Mouse (Mus musculus): ENCODE results near the gene Trabd2b.

Trabd2b gene

DNA sequence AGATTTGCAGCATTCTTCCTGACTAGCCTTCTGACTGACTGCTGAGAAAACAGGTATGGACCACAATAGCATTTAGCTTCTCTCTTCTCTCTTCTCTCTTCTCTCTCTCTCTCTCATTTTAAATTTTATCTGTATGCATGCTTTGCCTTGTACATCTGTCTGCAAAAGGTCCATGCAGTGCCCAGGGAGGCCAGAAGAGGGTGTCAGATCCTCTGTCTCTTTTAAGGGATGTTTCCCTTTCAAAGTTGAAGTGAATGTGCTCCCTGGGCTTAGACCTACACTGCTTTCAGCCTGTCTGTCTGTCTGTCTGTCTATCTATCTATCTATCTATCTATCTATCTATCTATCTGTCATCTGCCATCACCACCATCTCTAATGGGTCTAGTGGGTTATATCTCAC is 8.9 kb upstream of the Trabd2b start:
- no peak for DNase-seq (ENCODE audit: low read depth, low spot score)

DNA sequence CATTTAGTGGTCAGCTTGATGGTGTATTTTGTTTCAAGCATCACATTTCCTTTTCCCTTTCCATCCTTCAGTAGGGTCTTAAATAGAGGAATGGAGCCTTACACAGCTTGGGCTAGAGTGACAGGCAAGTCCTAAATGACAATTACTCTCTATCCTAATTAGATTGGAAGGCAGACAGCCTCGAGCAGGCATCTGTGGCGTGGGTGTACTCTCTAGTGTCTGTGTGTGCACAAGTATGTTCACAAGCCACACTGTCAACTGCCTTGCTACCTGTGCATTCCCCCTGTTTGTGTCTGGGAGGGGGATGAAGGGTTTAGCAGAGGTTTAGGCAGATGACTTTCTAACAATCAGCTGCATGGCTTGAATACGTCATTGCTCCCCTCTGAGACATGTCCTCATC is 6.7 kb upstream of the Trabd2b start:
- no peak for DNase-seq (ENCODE audit: low read depth, low spot score)

DNA sequence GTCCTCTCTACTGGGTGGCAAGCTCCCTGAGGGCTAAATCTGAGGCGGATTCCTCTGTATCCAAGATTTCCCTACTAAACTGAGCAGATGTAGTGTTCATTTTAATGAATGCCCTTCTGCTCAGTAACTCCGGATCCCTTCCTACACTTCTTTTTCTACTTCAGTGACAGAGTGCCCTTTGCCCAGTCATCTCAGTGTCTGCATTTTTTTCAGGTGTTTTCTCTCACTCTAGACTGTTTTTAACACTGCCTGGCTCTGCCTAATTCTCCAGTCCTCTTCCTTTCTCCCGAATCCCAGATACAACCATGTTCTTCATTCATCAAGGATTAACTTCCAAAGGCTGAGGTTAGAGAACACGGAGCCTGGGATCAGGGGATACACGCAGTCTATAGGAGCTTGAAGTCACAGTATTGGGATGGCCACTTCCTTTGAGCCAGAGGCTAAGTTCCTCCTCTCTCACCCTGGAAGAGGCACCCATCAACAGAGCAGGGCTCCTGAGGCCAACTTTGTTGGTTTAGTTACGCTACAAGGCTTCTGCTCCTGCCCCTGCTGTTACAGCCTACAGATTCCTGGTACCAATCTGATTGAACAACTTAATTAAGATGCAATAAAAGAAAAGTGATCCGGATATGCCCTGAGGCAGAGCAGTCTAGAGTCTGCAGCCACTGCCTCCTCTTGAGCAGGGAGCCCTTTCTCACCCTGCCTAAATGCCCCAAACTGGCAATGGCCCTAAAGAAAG is 4.4 kb upstream of the Trabd2b start:
- DNase-seq (ENCODE audit: low read depth, low spot score): no peak

DNA sequence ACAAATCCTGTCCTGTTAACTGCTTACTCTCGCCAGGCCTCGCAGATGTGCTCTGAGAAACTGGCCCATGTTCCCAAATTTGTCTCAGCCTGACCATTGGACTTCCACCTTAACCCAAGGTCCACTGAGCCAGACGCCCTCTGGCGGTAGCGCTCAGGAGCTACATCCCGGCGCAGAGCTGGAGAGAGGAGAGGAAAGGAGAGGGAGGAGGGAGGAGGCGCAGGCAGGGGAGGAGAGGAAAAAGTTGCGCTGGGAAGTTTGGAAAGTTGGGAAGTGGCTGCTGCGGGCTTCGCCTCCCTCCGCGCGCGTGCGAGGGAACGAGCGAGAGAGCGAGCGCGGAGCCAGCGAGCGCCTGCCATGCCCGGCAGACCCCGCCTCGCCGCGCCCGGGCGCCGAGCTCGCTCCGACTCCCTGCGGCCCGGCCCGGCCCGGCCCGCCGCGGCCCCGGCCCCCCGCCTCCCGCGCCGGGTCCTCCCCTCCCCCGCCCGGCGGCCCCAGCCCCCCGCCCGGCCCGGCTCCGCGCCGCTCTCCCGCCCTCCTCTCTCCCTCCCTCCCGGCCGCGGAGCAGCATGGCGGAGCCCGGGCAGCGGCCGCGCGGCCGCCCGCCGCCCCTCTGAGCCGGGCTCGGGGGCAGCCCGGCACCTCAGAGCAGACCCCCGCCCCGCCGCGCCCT is 706 bp upstream of the Trabd2b start:
- DNase-seq (ENCODE audit: low read depth, low spot score): peak; percentile 56

DNA sequence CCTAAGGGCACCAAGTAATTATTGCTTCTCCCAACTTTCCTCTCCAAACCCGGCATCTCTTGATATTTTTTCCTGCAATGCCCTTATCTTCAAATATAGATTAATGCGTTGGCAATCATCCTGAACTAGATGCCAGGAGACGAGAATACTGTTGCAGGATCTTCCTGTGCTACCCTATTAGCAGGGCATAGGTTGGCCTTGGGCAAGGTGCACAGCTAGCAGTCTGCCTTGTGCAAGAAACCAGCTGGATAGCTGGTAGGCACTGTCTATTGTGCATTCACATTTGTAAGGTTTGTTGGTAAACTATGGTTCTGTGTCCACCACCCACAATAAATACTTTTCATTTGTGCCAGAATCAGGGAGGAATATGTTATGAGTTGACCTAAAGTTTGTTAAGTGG is 992 bp downstream of the Trabd2b start:
- DNase-seq (ENCODE audit: low read depth, low spot score): no peak

DNA sequence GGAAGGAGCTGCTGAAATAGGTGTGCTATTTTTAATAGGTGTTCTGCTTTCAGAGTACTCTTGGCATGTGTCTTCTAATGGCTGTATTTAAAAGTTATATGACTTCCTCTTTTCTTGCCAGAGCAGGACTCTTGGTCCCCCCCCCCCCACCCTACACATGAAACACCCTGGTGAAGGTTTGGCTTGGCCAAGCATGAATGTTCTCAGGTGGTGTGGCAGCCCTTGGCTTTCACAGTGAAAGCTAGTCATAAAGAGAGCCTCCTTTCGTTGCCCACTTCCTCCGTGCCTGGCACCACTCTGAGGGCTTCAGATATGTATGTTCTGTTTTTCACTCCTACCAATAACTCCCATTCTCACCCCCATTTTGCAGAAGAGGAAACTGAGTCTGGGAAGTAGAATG is 1.8 kb downstream of the Trabd2b start:
- DNase-seq (ENCODE audit: low read depth, low spot score): no peak

DNA sequence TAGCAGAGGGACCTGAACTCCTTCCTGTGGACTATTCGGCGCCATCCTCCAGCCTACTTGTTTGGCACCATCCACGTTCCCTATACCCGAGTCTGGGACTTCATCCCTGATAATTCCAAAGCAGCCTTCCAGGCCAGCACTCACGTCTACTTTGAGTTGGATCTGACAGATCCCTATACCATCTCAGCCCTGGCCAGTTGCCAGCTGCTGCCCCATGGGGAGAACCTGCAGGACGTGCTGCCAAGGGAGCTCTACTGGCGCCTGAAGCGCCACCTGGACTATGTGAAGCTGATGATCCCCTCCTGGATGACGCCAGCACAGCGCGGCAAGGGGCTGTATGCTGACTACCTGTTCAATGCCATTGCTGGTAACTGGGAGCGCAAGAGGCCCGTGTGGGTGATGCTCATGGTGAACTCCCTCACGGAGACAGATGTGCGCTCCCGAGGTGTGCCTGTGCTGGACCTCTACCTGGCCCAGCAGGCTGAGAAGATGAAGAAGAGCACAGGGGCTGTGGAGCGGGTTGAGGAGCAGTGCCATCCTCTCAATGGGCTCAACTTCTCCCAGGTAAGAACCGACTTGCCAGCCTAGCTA is 2.5 kb downstream of the Trabd2b start:
- no peak for DNase-seq (ENCODE audit: low read depth, low spot score)

DNA sequence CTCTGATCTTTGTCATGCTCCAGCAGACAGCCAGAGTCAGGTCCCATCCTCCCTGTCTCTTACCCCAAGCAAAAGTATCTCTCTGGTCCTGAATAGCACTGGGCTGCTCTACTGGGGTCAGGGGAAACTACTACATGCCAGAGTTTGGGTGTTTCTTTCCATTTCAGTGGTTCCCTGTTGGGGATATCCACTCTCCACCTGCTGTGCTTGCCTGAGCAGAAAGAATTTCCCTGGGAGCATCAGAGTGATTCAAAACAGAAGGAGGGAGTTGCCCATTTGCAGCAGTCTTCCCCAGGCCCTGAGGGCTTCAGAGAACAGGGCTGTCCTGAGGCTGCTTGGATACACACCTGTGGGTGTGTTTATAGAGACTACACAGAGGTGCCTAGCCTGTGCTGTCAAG is 3.0 kb downstream of the Trabd2b start:
- DNase-seq (ENCODE audit: low read depth, low spot score): no peak

DNA sequence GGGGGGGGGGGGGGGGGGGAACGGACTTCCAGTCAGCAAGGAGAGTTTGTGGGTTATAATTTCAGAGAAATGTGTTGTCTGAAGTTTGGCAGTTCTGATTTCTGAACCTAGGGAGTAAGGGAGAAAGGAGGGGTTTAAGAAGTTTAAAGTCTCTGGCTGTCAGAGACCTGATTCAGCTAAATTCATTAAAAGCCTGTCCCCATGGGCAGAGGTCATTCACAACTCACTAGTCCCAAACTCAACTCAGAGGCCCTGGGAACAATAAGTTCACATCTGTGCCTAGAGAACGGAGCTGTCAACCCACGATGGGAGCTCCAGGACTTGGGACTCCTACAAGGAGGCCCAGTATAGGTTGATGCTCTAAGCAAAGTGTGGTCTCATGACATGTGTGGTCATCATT is 3.5 kb downstream of the Trabd2b start:
- DNase-seq (ENCODE audit: low read depth, low spot score): no peak

DNA sequence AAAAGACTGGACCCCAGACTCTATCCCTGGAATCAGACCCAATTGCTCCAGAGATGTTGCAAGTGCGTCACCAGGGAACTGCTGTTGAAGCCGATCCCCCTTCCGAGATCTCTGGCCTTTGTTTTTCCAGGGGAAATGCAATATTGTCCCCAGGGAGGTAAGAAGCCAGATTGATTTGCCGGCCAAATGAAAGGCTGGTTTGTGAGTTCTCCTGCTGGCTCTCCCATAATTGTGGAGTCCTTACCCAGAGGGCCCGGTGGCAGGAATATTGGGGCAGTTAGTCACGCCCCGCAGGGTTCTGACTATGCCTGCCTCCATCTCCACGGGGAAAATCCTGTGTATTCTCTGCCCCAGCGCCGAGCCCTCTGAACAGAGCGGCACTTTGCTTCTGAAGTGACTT is 3.9 kb downstream of the Trabd2b start:
- DNase-seq (ENCODE audit: low read depth, low spot score): no peak

DNA sequence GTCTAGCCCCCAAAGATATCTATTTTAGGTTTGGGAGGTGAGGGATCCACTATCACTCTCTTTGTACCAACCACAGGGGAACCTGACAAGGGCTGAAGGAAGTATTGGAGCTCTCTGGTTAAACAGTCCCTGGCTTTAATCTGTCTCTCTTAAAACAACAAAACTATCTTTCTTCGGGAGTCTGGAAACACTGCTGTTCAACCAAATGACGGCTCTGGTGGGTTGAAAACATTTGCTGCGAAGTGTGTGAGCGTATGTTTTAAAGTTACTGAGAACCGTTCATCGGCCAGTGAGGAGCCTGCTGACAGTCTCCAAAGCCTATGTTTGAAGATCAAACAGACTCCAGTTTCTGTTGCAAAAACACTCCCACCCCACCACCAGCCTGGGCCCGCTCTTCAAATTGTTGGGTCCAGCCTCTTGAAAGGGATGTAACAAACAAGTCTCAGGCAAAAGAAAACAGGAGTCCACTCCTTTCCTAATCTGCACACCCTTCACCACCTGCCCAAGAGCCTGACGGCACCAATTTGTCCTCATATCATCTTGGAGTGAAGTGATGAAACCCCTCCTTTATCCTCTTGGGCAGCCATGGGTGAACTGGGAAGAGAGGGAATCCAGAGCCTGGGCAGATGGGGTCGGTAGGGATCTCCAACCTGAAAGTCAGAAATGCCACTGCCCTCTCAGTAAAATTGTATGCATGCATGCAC is 4.6 kb downstream of the Trabd2b start:
- DNase-seq (ENCODE audit: low read depth, low spot score): no peak

DNA sequence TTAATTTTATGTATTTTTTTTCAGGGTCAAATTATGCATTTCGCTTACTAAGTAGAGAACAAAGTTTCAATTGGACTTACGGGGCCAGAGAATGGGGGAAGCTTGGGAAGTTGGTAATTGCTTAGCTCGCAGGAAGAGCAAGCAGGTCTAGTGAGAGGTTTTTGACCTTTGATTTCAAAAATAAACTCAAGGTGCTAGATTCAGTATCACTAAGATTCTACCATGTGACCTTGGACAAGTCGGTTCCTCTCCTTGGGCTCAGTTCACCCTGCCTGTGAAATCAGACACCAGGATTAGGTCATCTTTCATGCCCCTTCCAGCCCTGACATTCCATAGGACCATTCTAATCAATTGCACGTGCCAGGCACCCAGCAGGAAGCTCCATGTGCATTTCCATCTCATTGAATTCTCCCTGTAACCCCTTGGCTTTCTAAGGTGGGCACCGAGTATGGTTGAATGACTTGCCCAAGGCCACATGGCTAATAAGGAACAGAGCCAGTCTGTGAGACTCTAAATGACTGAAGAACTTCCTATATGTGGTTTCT is 5.4 kb downstream of the Trabd2b start:
- no peak for DNase-seq (ENCODE audit: low read depth, low spot score)

DNA sequence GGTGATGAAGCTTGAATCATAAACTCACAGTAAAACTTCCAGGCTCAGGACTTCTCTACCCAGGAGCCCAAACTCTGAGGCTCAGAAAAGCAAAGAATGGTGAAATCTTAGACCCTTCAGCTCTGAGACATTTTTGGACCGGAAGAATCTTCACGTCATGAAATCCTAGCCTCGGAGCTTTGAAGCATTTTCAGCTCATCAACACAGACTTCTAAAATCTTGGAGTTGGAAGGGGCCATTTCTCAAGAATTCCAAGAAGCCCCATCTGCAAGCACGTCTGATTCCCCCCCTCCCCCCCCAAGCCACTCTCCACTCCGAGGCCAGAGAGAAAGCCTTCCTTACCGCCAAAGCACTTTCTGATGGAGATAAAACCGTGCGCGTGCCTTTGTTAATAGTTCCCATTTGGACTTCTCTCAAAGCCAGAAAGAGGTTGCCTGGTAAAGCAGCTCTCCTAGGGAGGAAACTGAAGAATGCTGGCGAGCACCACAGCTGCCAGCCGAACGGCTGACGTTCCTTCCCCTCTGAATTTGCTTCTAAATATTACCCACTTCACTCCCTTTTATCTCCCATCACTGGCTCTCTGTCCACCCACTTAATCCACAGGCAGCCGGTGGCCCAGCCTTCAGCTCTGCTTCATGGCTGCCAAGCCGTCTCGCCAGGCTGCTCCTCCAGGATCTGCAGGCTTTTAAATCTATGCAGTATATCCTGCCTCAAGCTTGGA is 9.6 kb downstream of the Trabd2b start:
- no peak for DNase-seq (ENCODE audit: low read depth, low spot score)

DNA sequence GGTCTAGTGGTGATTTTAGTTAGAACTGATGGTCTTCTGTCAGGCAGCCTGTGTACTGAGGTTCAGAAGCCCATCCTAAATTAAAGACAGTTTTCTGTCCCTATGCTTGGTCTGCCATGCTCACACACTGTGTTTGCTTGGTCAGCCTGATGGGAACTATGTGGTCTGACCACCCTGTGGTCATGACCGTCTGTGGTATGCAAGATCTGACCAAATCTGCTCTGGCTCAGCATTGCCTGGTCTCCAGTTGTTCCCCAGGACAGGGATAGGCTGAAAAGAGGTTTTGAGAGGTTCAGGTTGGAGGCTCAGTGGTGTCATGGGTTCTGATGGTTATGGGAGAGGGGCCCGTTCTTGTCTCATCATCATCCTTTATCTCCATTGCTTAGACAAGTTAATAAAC is 13.6 kb downstream of the Trabd2b start:
- no peak for DNase-seq (ENCODE audit: low read depth, low spot score)

DNA sequence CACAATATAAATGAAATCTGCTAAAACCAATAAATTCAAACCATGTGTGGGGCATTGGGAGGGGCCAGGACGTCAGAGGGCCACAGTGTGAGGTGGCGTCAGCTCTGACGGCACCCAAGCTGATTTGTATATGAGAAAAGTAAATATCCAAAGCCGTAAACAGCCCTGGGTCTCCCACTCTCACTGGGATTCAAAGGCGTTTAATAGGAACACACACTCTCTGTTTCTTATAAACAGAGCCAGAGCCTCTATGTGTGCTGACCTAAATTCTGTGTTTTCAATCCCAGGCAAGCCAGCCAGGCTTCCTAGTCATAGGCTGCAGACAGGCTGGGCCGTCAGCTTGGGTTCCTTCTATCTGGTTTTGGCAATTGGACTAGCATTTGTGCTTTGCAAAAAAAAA is 16.6 kb downstream of the Trabd2b start:
- DNase-seq (ENCODE audit: low read depth, low spot score): no peak

DNA sequence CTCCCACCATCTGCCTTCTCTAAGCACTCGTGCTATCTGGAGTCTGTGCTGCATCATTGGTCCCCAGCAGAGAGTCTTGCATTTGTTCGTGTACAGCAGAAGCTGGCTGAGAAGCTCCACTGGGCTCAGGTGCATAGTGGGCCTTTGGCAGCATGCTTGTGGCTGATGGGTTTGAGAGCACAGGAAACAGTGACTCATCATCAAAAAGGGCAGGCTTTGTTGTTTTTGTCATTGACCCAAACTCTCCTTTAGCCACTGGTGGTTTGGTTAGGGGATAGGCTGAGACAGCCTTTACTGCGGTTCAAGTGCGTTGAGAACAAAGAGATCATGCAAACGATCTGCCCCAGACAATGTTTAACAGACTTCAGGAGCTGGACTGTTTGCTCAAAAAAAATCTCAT is 19.3 kb downstream of the Trabd2b start:
- DNase-seq (ENCODE audit: low read depth, low spot score): no peak

DNA sequence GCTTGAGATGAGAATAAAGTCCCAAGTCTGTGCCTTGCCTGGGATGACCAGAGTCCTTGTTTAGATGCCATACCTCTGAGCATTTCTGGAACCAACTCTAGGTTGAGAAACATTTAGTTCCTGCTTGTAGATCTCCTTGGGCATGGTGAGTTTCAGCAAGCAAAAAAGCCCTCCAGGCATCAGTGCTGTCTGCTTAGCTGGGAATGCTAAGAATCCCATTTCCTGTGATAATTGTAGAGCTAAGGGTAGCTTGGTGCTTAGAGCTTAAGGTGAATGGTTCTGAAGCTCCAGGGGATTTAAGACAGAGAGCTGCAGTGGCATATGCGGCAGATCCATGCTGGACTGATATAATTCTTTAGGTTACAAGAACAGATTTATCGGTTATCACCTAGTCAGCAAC is 26.2 kb downstream of the Trabd2b start:
- no peak for DNase-seq (ENCODE audit: low read depth, low spot score)

DNA sequence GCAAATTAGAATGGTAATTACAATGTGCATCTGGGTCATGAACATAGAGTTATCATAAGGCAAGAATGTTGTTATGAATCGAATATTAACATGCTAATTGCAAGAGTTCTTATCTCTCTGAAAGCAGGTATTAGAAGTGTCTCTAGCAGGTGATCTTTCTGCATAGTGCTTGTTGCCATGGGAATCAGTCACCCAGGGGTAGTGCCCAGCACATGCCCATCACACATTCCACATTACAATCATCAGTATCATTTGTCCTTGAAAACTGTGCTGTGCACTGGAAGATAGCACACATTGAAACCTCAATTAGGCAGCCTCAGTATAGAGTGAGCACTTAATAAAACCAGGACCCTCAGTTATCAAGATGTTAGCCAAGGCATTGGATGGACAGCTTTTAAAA is 26.9 kb downstream of the Trabd2b start:
- no peak for DNase-seq (ENCODE audit: low read depth, low spot score)

DNA sequence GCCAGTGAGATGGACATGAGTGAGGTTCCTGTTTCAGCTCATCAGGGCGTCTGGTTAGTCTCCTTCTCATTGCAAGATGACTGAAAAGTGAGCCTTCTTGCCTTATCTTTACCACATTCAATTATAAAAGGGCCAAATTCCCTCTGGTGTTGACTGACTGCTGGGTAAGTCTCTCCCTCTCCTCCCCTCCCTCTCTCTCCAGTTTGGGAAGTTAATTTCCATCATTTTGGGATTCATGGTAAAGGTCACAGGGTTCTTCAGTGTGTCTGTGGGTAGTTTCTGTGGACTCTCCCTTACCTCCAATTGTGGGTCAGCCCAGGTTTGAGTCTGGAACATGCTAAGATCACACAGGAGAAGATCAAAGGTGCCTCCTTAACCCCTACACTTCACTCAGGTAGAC is 28.2 kb downstream of the Trabd2b start:
- no peak for DNase-seq (ENCODE audit: low read depth, low spot score)

DNA sequence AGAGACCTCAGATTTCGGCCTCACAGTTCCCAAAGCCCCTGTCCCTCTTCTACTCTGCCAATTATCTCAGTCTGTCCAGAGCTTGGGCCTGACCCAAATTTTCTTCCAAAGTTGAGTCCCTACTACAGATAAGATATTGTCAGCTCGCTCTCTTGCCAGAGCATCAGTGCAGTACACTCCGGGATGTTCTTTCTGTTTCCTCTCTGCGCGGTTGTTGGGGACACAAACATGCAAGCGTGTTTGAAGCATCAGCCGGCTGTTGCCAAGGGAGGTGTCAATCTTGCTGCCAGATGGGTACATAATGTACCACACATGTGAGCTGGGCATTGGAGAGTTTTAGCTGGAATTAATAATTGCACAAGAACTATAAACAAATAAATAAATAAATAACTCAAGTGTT is 28.9 kb downstream of the Trabd2b start:
- no peak for DNase-seq (ENCODE audit: low read depth, low spot score)

DNA sequence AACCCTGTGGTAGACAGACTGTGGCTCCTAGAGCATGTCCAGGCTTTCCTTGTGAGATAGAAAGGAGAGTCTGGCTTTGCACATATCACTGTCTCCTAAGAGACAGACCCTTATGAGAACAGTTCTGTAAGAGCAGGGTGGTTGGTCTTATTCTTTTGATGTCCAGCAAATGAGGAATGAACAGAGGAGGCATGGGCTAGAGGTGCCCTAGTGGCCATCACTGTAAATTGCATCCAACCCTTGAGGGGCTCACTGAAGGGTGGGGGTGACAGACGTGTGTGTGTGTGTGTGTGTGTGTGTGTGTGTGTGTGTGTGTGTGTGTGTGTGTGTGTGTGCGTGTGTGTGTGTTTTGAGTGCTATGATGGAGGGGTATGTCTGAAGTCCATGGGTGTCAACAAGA is 32.2 kb downstream of the Trabd2b start:
- no peak for DNase-seq (ENCODE audit: low read depth, low spot score)

DNA sequence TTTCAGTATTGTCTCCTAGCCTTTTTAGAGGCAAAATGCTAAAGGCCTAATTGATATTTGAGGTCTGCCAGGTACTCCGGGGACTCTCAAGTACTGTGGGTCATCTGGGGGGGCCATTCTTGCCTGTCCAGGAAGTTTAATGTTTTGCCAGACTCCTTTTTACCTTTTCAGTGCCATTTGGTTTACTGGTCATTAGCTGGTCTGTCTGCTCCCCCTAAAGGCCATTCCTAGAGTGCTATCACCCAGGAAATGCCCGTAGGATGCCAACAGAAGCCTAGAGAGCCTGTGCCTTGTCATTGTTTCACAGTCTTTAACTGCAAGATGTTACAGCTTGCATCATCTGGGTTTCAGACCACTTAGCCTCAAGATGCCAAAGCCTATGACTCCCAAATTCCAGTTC is 35.7 kb downstream of the Trabd2b start:
- no peak for DNase-seq (ENCODE audit: low read depth, low spot score)
